Mouse (Mus musculus) cerebellum, postnatal 36 days (tissue): ENCODE measurements at regions not wholly inside any gene's neighbourhood (a gene's known extent, or its start where the extent isn't known, plus 50 kb on each side); places are given as distances from the start of the nearest gene placed in this dataset.

Source experiments
- DNase-seq, 2 experiments: peaks; one replicate each; pipeline ENCODE4 v3.0.0; 2021 to 2022; ENCODE audit warnings: mixed read lengths in 2 of 2

GRCm38 (mm10) chr8:125322561-125322960 lies 247.0 kb downstream of the Sipa1l2 start:
- DNase-seq = no peak

GRCm38 (mm10) chr8:125317584-125317991 lies 252.0 kb downstream of the Sipa1l2 start:
- peak; percentile 94 to 95 for DNase-seq

- DNase-seq = no peak
These were observed 253.9 kb downstream of the Sipa1l2 start for GRCm38 (mm10) chr8:125315736-125316135.

GRCm38 (mm10) chr8:125314996-125315395 lies 254.6 kb downstream of the Sipa1l2 start:
- DNase-seq = no peak

- no peak for DNase-seq
These were observed 255.2 kb downstream of the Sipa1l2 start for GRCm38 (mm10) chr8:125314221-125314984.

- no peak for DNase-seq
These were observed 257.4 kb downstream of the Disc1 start for GRCm38 (mm10) chr8:125311228-125312053.
